Mouse (Mus musculus) retina, embryonic 14.5 days (tissue): Measurements from ENCODE around the gene Aip.

Source experiments
- DNase-seq: peaks from one replicate; pipeline ENCODE4 v3.0.0-alpha.2; 2015; ENCODE audit warnings: low spot score

Gene Aip

DNA sequence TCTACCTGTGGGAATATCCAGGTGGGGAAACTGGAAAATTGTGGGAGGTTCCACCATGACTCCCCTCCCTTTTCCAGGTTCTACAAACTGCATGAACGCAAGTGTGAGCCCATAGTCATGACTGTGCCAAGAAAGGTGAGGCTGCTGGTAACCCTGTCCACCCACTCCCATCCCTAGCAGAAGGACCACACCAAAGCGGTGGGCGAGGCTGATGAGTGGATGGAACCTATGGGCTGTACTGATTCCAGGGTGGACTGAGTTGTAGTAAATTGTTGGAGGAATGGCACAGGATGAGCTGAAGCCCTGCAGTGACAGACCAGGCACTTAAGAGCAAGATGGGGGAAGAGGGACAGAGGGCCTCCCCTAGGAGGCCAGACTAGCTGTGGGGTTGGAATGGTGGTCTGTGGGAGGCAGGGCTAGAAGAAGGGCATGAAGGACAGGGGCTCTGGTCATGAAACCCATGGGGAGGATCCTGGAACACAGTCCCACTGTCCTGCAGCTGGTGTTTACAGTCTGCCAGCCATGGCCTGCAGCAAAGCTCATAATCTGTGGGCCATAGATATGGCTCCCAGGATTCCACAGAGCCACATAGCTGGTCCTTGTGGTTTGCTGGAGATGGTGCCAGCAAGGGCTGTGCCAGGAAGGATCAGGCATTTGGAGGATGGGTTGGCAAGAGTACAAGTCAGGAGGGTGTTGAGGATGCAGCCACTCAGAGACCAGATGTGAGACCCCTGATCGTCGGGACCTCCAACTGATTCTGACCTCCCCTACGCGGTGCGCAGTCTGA is 27.0 kb upstream of the Aip start:
- DNase-seq = no peak

GRCm38 (mm10) chr19:4151898-4152297 is 26.2 kb upstream of the Aip start:
- DNase-seq = no peak

GRCm38 (mm10) chr19:4151488-4151860 is 25.8 kb upstream of the Aip start:
- no peak for DNase-seq

- no peak for DNase-seq
Observed at GRCm38 (mm10) chr19:4150567-4151487, 25.2 kb upstream of the Aip start.

DNA sequence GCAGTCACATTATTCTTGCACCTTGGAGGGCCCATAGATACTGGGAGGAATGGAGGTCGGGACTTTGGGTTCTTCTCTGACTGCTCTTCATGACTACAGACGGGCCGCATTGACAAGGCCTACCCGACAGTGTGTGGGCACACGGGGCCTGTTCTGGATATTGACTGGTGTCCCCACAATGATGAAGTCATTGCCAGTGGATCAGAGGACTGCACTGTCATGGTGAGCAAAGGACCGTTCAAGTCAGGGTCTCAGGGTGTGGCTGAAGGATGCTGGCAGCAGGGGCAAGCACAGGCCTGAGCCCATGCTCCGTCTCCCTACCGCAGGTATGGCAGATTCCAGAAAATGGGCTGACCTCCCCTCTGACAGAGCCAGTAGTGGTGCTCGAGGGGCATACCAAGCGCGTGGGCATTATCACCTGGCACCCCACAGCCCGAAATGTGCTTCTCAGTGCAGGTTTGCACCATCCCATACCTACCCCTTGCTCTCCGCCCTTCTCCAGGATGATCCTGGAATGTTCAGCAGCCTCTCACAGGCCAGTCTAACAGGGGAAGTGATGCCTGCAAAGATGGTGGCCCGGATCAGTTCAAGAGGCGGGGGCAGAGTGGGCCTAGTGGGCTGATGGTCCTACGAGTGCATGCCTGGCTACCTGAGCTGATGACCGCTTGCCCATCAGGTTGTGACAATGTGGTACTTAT is 24.3 kb upstream of the Aip start:
- no peak for DNase-seq

- no peak for DNase-seq
Observed at GRCm38 (mm10) chr19:4149283-4149682, 23.6 kb upstream of the Aip start.

GRCm38 (mm10) chr19:4148819-4149218 is 23.2 kb upstream of the Aip start:
- DNase-seq = no peak

- peak; percentile 95 for DNase-seq
Observed at GRCm38 (mm10) chr19:4148491-4148806, 22.8 kb upstream of the Aip start, which contains the start of gene Coro1b. Coro1b (plus strand) TSS chr19:4148619.

- no peak for DNase-seq
Observed at GRCm38 (mm10) chr19:4147782-4148490, 22.3 kb upstream of the Aip start.

- DNase-seq = no peak
Observed at GRCm38 (mm10) chr19:4147022-4147405, 21.4 kb upstream of the Aip start.

DNA sequence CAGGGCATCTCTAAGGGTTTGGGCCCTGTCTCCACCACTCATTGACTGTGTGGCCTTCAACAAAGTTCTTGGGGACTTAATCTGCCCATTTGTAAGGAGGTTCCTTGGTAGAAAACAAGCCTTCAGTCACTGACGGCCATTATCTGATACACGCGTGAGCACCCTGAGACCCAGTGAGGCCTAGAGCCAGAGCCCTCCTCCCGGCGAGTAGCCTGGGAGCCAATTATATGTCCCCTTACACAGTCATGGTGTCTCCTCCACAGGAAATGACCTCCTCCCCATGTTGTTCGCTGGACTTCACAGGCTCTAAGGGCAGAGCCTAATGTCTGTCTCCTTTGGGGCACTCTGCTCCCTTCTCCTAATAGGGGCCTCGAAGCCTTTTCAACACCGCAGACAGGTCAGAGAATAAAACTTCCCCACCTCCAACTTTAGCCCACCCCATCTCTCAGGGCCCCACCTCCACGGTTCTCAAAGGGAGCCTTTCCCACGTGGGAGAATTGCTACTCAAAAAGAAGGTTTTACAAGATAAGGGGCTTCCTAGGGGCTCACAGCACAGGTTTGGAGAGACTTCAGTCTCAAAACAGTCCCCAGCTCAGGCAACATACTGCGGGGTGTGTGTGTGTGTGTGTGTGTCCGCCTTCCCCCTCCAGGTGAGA is 20.8 kb upstream of the Aip start:
- DNase-seq = no peak

DNA sequence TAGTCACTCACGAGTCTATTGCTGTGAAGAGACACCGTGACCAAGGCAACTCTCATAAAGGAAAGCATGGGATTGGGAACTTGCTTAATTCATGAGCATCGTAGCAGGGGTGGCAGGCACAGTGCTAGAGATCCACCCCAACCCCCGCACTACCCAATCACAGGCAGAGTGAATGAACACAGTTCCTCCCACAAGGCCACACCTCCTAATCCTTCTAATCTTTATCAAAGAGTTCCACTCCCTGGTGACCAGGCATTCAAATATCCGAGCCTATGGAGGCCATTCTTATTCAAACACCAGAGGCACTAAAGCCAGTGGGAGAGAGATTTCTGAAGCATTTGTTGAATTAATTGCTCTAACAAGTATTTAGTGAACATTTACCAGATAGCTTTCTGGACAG is 20.3 kb upstream of the Aip start:
- DNase-seq = no peak

DNA sequence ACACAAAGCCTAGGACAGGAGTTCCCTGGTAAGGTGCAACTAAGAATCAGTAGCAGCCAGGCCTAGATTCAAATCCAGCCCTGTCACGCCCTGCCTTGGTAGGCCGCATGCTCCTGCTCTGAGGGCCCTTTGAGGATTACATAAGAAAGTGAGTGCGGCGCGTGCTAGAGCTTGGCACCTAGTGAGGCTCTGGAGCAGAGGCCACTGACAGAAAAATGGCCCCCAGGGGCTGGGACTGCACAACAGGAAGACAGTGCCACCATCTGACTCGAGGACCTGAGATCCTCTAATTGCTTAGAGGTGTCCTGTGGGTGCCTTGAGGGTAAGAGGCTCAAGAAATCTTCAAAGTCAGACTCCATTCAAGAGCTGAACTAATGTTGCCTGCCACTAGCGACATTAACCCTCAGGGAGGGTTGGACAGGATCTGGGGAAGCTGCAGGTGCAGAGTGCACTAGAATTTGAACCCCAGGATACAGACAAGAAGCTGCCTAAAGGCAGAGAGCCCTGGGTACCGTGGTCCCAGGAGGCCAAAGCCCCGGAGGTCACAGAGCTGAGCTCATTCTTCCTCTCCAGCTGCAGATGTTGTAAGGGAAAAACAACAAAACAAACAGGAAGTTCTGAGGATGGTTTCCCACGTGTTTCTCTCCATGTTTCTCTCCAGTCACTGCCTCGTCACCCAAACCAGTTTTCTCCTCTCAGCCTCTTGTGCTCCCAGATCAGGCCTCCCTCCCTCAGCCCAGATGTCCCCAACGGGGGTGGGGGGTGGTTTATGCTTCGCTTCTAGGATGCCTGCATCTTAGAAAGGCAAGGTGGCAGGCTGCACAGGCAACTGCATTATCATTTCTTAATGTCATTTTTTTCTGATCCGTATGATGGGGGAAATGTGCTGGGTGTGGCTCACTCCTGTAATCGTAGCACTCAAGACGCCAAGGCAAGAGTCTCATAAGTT is 19.2 kb upstream of the Aip start:
- no peak for DNase-seq

GRCm38 (mm10) chr19:4143759-4144268 is 18.2 kb upstream of the Aip start, which contains the start of gene Cabp4:
Cabp4 (minus strand) TSS chr19:4144033.
- DNase-seq = no peak

GRCm38 (mm10) chr19:4142416-4143173 is 16.9 kb upstream of the Aip start:
- no peak for DNase-seq

- DNase-seq = no peak
Observed at GRCm38 (mm10) chr19:4140147-4140546, 14.5 kb upstream of the Aip start.

DNA sequence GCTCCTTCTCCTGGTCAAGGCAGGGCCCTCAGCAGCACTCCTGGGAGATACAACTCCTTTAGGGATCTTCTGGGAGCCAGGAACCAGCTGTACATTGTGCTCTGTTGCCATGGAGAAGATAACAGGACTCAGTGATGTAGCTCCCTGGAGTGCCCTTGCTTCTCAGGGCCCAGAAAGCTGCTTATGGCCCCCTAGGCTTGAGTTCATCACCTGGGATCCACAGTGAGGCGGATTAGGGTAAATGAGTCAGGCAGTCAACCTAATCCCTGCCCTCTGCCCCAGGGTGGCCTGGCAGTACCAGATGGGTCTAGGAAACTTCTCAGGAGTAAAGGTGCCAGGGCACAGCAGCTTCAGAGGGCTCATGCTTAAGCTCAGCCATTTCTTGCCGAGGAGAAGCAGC is 13.8 kb upstream of the Aip start, which contains the start of gene Gpr152:
Gene Gpr152 (plus strand): TSS at position 342 of the 400 bp plus-strand sequence.
- no peak for DNase-seq

DNA sequence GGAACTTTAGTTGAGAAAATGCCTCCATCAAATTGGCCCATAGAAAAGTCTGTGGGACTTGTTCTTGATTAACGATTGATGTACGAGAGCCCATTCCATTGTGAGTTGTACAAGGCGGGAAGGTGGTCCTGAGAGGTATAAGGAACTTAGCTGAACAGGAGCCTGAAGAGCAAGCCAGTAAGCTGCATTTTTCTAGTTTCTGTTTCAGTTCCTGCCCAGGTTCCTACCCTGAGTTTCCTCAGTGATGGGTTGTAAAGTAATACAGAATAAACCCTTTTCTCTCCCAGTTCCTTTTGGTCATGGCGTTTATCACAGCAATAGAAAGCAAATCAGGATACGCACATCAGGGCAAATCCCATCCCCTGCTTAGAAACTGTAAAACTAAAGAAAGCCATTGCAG is 12.3 kb upstream of the Aip start:
- no peak for DNase-seq

- no peak for DNase-seq
Observed at GRCm38 (mm10) chr19:4136463-4136862, 10.8 kb upstream of the Aip start.
